Mouse (Mus musculus): ENCODE data around the gene Ppil4. TPM values are rescaled to one million over a fixed set of nuclear protein-coding genes. Genes with fewer than 3 reads are reported as not detected.

The Ppil4 gene
- total RNA-seq, 2 experiments from 2014 or later: 25.5 to 30.8 TPM

GRCm38 (mm10) chr10:7821981-7822380 is 29.3 kb downstream of the Ppil4 start:
- DNase-seq (ENCODE audit: low spot score in 2 of 2): no peak

GRCm38 (mm10) chr10:7824663-7825280 is 32.1 kb downstream of the Ppil4 start:
- no peak for DNase-seq (ENCODE audit: low spot score in 2 of 2)

DNA sequence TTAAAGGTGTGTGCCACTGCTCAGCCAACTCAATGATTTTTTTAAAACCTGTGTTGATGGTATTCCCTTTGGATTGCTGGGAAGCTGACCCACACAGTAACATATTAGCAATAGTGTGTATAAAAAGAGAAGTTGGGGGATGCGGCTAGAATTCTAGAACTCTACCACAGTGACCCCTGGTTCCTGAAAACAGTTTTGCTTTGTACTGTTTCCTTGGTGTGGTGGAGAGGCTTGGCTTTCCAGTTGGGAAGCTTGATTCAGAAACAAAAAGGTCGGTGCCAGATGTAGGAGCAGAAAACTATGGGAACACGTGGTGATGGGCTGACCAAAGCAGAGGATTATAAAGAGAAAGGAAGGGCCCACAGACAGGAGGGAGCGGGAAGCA is 32.6 kb downstream of the Ppil4 start:
- DNase-seq (ENCODE audit: low spot score in 2 of 2): no peak

DNA sequence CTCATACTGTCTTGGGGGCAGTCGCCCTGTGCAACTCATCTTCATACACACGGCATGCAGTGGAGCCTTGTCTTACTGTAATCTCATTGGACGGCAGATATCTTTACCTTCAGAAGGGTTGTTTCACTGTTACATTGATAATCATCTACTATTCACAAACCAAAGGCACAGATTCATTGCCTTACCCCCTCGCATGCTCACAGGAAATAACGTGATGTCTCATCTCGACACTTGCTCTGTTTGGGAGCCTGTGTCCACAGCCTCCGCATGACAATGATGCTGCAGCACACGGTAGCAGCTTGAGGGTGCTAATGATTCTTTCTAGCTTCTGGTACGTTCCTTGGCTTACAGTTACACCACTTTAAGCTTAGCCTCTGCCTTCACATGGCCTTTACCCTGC is 33.4 kb downstream of the Ppil4 start:
- no peak for DNase-seq (ENCODE audit: low spot score in 2 of 2)

DNA sequence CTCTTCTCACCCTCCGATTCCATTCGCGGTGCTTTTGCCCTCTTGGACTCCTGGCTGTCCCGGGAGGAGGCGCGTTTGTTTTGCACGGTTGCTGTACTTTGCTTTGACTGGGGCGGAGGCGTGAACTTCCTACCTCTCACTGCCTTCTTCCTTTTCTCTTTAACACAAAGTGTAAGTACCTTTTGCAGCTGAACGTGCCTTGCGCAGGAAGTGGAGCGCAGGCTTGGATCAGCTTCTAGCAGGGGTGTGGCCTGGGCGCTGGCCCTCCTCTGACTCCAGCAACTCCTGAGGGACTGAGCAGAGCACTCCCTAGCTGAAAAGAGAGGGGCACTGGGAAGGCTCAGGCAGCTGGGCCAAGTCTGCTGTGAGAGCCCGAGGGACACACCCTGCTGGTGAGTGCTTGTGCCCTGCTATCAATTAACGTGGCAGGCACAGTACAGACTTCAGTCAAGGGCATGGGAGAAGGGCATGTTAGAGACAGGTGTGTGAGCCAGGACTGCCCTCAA is 39.5 kb downstream of the Ppil4 start, which contains the start of gene Zc3h12d:
Zc3h12d (plus strand) TSS at position 300 of the 506 bp plus-strand sequence.
- peak in 1 of 2 experiments; percentile 33 for DNase-seq (ENCODE audit: low spot score in 2 of 2)

DNA sequence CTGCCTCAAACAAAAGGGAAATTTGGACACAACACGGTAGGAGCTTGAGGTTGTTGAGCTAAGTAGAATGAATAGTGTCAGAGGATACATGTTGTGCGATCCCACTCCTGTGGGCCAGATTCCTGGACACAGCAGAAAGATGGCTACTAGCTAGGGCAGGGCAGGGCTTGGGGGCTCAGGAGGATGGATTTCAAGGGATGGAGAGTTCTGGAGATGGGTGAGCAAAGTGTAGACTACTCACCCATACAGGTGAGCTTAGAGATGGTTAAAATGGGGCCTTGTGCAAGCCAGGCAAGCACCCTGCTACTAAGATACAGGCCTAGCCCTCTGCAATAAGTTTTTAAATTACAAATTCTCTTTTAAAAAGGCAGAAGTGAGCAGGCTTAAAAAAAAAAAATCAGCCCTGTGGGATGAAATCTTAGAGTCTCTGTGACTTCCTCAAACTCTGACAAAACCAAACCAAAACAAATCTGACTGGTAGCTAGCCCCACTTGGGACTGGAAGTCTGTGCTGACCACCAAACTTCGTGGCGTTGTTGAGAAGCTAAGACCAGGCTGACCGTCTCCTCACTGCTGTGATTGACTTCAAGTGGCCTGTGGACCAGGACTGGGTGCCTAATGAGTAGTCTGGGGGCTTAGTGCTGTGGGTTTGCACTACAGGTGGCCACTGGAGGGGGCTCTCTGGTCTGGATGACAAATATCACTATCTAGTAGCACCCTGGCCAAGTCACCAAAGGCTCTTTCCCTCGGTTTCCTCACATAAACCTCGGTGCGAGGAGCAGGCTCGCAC is 40.9 kb downstream of the Ppil4 start:
- no peak for DNase-seq (ENCODE audit: low spot score in 2 of 2)

GRCm38 (mm10) chr10:7834671-7835225 is 42.1 kb downstream of the Ppil4 start:
- DNase-seq (ENCODE audit: low spot score in 2 of 2): no peak

GRCm38 (mm10) chr10:7836902-7837301 is 44.2 kb downstream of the Ppil4 start:
- no peak for DNase-seq (ENCODE audit: low spot score in 2 of 2)

DNA sequence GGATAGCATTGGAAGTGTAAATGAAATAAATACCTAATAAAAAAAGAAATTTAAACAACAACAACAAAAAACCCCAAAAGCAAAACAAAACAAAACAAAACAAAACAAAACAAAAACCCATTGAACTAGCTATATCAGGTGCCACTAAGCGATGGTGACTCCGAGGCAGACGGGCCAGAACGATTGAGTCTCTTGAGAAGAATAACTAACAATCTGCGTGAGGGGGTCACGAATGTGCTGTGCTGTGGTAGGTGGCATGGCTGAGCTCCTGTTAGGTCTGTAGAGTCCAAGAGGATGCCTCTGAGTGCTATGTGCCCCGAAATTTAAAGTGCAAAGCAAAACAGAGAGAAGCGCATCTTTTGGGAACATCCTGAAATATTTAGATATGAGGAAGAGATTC is 44.8 kb downstream of the Ppil4 start:
- no peak for DNase-seq (ENCODE audit: low spot score in 2 of 2)

GRCm38 (mm10) chr10:7838036-7838435 is 45.3 kb downstream of the Ppil4 start:
- no peak for DNase-seq (ENCODE audit: low spot score in 2 of 2)

DNA sequence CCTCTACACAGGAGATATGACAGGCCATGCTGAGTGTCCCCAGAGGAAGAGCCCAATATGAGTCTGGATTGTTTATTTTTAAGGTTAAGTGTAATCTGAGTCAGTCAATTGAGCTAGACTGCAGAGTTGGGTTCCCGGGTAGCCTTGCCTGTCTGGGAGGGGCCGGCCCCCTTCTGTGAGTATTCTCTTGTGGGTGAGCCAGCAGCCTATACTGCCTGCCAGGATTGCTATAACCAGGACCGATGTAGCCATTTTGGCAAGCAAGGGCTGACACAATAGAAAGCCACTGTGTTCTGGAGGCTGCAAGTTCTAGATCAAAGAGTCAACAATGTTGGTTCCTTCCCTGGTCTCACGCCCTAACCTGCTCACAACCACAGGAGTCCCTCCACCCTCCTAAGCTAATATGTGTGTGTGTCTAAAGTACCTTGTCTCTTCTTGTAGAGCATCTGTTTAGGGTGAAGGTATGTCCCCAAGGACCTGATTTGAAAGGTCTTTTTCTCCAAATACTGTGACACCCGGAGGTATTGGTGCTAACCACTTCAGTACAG is 46.3 kb downstream of the Ppil4 start:
- DNase-seq (ENCODE audit: low spot score in 2 of 2): no peak

GRCm38 (mm10) chr10:7839551-7840352 is 47.1 kb downstream of the Ppil4 start:
- peak in 1 of 2 experiments; percentile 23 for DNase-seq (ENCODE audit: low spot score in 2 of 2)

GRCm38 (mm10) chr10:7840353-7840733 is 47.7 kb downstream of the Ppil4 start:
- no peak for DNase-seq (ENCODE audit: low spot score in 2 of 2)

- no peak for DNase-seq (ENCODE audit: low spot score in 2 of 2)
Observed at GRCm38 (mm10) chr10:7840785-7841184, 48.1 kb downstream of the Ppil4 start.

- DNase-seq (ENCODE audit: low spot score in 2 of 2): peak; percentile 59 to 62
Observed at GRCm38 (mm10) chr10:7841571-7842080, 48.9 kb downstream of the Ppil4 start.

DNA sequence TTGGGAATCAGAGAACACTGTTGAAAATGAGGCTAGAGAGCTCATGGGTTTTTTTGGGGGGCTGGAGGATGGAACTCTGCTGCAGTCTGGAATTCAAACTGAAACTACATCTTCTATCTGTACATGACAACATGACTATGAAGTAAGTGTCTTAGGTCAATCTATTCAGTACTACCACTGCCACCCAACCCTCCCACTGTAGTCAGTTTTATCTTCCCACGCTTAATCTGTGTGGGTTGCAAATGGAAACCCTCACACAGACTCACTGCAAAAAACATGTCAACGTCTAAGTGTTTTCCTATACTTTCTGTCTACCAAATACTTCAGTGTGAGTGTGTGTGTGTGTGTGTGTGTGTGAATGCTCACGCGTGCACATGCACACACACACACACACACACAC is 50.5 kb downstream of the Ppil4 start:
- no peak for DNase-seq (ENCODE audit: low spot score in 2 of 2)

DNA sequence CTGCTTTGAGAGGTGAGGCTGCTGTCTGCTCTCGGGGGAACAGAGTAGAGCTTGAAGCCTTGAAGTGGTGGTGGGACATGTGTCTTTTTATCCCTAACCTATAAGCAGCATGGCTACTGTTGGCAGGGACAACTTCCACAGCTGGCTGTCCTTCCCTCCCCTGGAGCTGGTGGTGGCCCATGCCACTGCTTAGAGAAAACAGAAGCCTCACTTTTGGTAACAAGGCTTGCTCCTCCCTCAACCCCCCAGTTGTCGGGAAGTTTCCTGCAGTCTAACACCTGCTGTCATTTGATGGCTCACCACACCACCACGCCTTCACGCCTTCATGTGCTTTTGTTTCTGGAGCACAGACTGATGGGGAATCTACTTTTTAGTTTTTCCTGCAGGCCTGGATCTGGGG is 51.5 kb downstream of the Ppil4 start:
- no peak for DNase-seq (ENCODE audit: low spot score in 2 of 2)

DNA sequence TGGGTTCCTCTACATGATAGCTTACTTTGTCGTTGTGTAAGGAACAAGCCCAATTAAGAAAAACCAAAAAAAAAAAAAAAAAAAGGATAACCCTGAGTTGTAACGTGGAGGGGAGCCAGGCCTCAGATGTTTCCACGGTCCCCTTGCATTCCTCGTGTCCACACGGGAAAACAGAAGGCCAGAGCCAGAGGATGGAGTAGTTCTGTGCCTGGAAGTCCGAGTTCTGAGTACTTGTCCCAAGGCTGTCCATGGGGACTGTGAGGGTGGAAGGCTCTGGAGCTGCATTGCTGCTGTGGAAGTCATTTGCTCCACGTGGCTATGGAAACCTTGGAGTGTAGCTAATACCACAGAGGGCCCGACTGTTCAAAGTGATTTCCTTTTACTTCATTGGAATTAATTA is 52.4 kb downstream of the Ppil4 start:
- no peak for DNase-seq (ENCODE audit: low spot score in 2 of 2)

- no peak for DNase-seq (ENCODE audit: low spot score in 2 of 2)
Observed at GRCm38 (mm10) chr10:7845991-7846390, 53.3 kb downstream of the Ppil4 start.

- DNase-seq (ENCODE audit: low spot score in 2 of 2): no peak
Observed at GRCm38 (mm10) chr10:7847166-7847605, 54.5 kb downstream of the Ppil4 start.

- DNase-seq (ENCODE audit: low spot score in 2 of 2): no peak
Observed at GRCm38 (mm10) chr10:7851891-7852290, 59.2 kb downstream of the Ppil4 start.

Measured in adrenal gland, adult 18-20 months (tissue).